Mouse (Mus musculus) spleen, adult 12 weeks (tissue): ENCODE data around the gene Serpina3a.

ENCODE experiments used
- DNase-seq: peaks from one replicate; pipeline ENCODE4 v3.0.0; 2022; ENCODE audit warnings: low spot score

Serpina3a gene

DNA sequence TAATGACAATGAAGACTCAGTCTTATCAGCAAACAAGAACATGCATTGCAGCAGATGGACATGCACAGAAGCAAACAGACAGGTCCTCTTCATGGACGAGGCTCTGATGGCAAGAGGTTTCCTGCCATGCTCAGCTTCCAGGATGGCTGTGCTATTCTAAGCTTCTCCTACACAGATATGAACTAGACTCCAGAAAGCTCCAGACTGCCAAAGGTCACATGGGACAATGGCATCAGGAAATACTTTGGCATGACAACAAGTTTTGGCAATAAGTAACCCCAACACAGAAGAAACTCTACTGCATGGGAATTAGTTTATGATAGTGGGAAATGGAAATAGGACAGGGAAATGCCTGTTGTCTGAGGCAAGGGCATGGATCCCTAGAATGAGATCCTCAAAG, 30.8 kb downstream of the Serpina3a start:
- no peak for DNase-seq

DNA sequence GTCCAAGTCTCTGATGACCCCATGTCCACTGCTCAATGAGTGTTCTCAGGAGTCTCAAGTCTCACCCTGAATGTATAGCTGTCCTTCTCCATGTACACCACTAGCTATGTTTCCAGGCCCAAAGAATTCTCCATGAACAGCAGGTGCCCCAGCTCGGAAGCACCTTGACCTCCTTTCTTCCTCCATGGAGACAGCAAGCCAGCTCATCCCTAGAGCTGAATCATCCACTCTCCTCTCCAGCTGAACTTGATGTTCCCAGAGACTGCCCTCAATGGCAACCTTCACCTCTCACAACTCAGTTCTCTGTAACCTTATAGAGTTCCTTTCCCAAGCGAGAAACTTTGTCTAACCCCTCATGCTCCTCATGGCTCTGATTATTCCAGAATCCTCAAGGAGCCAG, 33.0 kb downstream of the Serpina3a start:
- no peak for DNase-seq

DNA sequence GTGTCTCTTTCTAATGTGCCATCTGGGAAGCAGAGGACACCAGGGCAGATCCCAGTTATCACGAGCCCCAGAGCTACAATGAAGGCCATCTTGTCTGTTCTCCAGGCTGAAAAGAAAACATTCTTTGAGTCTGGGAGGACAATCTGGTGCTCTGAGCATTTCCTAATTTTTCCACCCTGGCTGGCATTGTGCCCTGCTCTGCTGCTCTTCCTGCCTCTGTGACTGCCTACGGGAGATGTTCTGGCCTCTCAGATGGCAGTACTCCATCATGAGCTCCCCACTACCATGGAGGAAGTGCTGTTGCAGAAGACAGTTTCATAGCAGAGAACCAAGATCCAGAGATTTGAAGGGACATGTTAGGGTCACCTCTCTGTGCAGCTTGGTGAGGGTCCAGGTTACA, 39.5 kb downstream of the Serpina3a start:
- no peak for DNase-seq

DNA sequence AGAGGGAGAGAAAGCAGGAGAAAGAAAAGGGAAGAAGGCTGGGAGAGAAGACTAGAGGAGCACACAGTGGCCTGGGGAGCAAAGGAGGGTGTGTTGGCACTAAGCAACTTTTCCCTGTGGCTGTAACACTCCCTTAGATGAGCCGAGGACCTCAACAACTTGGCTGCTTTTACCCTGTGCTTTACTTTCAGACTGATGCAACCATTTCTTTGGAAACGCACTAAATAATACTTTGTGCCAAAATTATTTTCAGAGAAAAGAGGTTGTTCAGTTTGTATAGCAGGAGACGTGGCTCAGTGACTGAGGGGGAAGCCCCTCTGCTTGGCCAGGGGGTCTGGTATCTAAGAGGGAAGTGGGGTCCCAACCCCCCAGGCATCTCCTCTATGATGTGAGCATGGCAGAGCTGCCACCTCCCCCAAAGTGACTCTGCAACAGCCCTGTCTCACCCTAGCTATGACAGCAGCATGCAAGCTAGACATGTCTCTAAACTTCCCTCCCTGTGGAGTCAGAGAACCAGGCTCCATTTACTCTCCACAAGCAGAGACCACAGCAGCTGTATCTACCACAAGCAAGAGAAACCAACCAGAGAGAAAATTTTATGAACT, 40.6 kb downstream of the Serpina3a start:
- no peak for DNase-seq

DNA sequence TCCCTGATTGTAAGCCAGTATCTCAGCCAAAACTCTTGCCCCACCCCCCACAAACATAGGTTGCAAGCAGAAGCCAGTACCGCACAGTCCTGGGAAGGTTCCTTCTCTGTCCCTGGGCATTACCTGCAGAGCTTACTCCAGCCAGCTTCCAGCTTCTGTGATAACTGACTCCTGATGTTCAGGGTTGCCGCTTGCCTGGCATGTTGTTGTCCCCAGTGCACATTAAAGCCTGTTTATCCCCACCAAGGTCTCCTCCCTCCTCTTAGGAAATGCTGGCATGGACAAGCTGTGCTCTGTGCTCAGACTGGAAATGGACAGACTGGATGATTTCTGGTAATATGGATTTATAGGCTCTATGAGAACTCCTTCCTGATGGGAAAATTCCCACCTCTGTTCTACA, 41.1 kb downstream of the Serpina3a start, which contains the start of gene Serpina3c:
Gene Serpina3c, minus strand, starts transcription at position 215 of the 400 bp plus-strand sequence.
- no peak for DNase-seq
